Mouse (Mus musculus) heart, embryonic 14.5 days (tissue): ENCODE results near the gene Ampd2. TPM values are rescaled to one million over a fixed set of nuclear protein-coding genes. Genes with fewer than 3 reads are reported as not detected.

Source experiments
- ATAC-seq: fragments of 200-750 bp; cut with Nextera tagmentation; 2 replicates; pipeline ENCODE4 v1.8.0; 2017; ENCODE audit warnings: low read depth, moderate TSS enrichment; ENCODE audit not compliant: insufficient number of reproducible peaks, insufficient read depth, low FRiP score
- H3K27ac ChIP-seq, 2 experiments: fragments of 200-500 bp in 1 of 2; fragments of 300-500 bp in 1 of 2; sonication (generic) in 1 of 2; replicated peaks in 1 of 2; 2 replicates each; pipeline ENCODE4 v1.5.1; 2012 to 2014; ENCODE audit warnings: low read depth in 2 of 2, low read length in 2 of 2, control low read depth in 1 of 2, mild to moderate bottlenecking in 1 of 2, mixed read lengths in 1 of 2; ENCODE audit not compliant: control insufficient read depth in 1 of 2, insufficient read depth in 1 of 2
- H3K27me3 ChIP-seq: fragments of 300-500 bp; sonication (generic); 2 replicates; pipeline ENCODE4 v1.6.1; 2014; ENCODE audit warnings: mild to moderate bottlenecking, low read length, control low read depth; ENCODE audit not compliant: control insufficient read depth, insufficient read depth
- H3K36me3 ChIP-seq: fragments of 300-500 bp; sonication (generic); 2 replicates; pipeline ENCODE4 v1.6.1; 2014; ENCODE audit warnings: mild to moderate bottlenecking, control low read depth, low read length, mixed read lengths; ENCODE audit not compliant: control insufficient read depth, insufficient read depth
- H3K4me1 ChIP-seq, 2 experiments: fragments of 200-500 bp in 1 of 2; fragments of 300-500 bp in 1 of 2; sonication (generic) in 1 of 2; 2 replicates each; pipeline ENCODE4 v1.6.1; 2012 to 2014; ENCODE audit warnings: low read length in 2 of 2, control low read depth in 1 of 2, mixed read lengths in 1 of 2; ENCODE audit not compliant: control insufficient read depth in 2 of 2, insufficient read depth in 2 of 2
- H3K4me2 ChIP-seq: fragments of 300-500 bp; sonication (generic); 2 replicates; pipeline ENCODE4 v1.6.1; 2014; ENCODE audit warnings: mild to moderate bottlenecking, low read length
- H3K4me3 ChIP-seq, 2 experiments: fragments of 200-500 bp in 1 of 2; fragments of 300-500 bp in 1 of 2; sonication (generic) in 1 of 2; 2 replicates each; pipeline ENCODE4 v1.5.1; 2012 to 2014; ENCODE audit warnings: low read length in 2 of 2, mild to moderate bottlenecking in 2 of 2, control low read depth in 1 of 2, low read depth in 1 of 2, moderate library complexity in 1 of 2; ENCODE audit not compliant: control insufficient read depth in 1 of 2, insufficient read depth in 1 of 2
- H3K9ac ChIP-seq: fragments of 300-500 bp; sonication (generic); 2 replicates; pipeline ENCODE4 v1.6.1; 2014; ENCODE audit warnings: mild to moderate bottlenecking, low read length
- H3K9me3 ChIP-seq: fragments of 300-500 bp; sonication (generic); 2 replicates; pipeline ENCODE4 v1.6.1; 2016; ENCODE audit warnings: low read length, control low read depth; ENCODE audit not compliant: control insufficient read depth
- WGBS: fragments of 180-500 bp; shearing (Covaris S2); extraction: QIAGEN DNeasy Blood & Tissue Kit; methylation state at CpG from one replicate; pipeline ENCODE4 v1.1.7; 2014; 5-methylcytosine and 5-hydroxymethylcytosine counted together
- polyA plus RNA-seq: library from polyadenylated mRNA; unstranded; fragments of >200 nt; fragmentation: Nextera tagmentation; extraction: Ambion mirVana; gene quantifications from 2 replicates; pipeline ENCODE4 v1.2.1, GENCODE M21; 2014

Ampd2 gene
- polyA plus RNA-seq, 1 experiment from 2014 or later, result 20.3 TPM

DNA sequence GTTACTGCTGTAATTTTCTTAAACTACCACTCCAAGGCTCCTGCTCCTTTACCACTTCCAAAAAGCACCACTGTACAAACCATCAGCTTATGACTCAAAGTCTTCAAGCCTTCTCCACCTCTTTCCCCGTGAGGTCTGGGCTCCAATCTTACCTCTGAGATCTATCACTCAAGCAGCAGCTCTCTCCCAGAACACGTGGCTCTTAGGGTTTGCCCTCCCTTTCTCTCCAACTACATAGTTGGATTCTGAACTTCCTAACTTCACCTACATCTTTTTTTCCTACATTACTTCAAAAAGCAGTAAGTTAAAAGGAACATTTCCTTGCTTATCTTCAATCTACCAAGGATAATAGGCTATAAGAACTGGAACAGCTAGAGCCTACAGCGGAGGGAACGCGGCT, 42.1 kb upstream of the Ampd2 start:
- H3K4me2 ChIP-seq, result no peak overlapping the region
- ATAC-seq, result no peak
- H3K4me3 ChIP-seq, result no peak overlapping the region
- H3K27ac ChIP-seq, result no peak overlapping the region
- 75% methylated on average over 5 of the region's 5 CpGs for WGBS
- H3K27me3 ChIP-seq, result no peaks in the 10 kb centered on the region
- H3K36me3 ChIP-seq, result peaks cover 6% of the 10 kb centered on the region
- no peaks in the 10 kb centered on the region for H3K9me3 ChIP-seq
- H3K9ac ChIP-seq, result no peak overlapping the region
- peaks cover 14 to 42% of the 10 kb centered on the region in 2 experiments for H3K4me1 ChIP-seq

- Histone ChIP-seq H3K9ac (no peak overlapping the region), H3K4me1 (peaks cover 7 to 26% of the 10 kb centered on the region in 2 experiments)
- 87% methylated on average over 3 of the region's 3 CpGs for WGBS
Measured at GRCm38 (mm10) chr3:108126327-108126726, 39.9 kb upstream of the Ampd2 start.

DNA sequence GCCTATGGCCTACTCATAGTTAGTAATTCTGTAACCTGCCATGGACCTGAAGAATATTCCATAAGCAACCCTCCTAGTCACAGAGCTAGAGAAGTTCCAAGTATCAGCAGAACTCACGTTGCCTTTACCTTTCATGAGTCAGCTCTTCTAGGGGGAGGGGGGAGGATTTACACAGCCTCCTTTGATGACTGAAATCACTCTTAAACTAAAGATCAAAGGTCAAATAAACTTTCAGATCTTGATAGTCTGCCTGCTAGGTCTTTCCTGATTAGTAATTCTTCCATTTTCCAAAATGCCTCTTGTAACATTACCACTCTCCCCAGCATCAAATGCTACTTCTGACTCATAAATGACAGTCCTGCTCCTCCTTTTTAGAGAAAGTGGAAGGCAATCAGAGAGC, 37.7 kb upstream of the Ampd2 start:
- 56% methylated on average over 1 of the region's 1 CpGs for WGBS
- H3K4me3 ChIP-seq, result no peak overlapping the region
- H3K36me3 ChIP-seq, result peaks cover 33% of the 10 kb centered on the region
- H3K9ac ChIP-seq, result no peak overlapping the region
- H3K27me3 ChIP-seq, result no peaks in the 10 kb centered on the region
- H3K4me2 ChIP-seq, result no peak overlapping the region
- no peak for ATAC-seq
- H3K9me3 ChIP-seq, result no peaks in the 10 kb centered on the region
- H3K4me1 ChIP-seq, result peaks cover 2 to 6% of the 10 kb centered on the region in 2 experiments; a peak in 3 of 4 replicates
- H3K27ac ChIP-seq, result no peak overlapping the region

More at GRCm38 (mm10) chr3:108126327-108126726, 39.9 kb upstream of the Ampd2 start:
- no peak for ATAC-seq
- H3K9me3 ChIP-seq, result no peaks in the 10 kb centered on the region
- no peak overlapping the region for H3K4me2 ChIP-seq
- no peaks in the 10 kb centered on the region for H3K27me3 ChIP-seq
- H3K36me3 ChIP-seq, result peaks cover 25% of the 10 kb centered on the region
- H3K4me3 ChIP-seq, result no peak overlapping the region
- no peak overlapping the region for H3K27ac ChIP-seq

DNA sequence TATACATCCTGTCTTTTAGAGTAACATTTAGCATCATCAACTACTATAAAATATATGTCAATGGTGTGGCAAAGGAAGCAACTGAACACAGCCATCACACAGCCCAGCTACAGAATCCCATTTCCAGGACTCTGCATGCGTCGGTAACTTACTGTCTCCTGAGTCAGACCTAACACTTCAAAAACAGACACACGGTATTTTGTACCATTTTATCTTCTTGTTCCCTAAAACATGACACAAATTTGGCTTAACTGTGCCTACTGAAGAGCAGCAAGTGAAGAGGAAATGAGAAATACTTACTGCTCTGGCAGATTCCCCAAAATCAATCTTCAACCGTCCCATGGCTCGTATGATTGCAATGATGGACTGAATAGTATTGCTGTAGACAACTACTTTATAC, 36.8 kb upstream of the Ampd2 start:
- H3K27me3 ChIP-seq, result no peaks in the 10 kb centered on the region
- H3K4me2 ChIP-seq, result no peak overlapping the region
- no peak for ATAC-seq
- H3K4me1 ChIP-seq, result no peaks in the 10 kb centered on the region
- no peak overlapping the region for H3K27ac ChIP-seq
- WGBS, result 87% methylated on average over 5 of the region's 5 CpGs
- no peak overlapping the region for H3K4me3 ChIP-seq
- H3K9me3 ChIP-seq, result no peaks in the 10 kb centered on the region
- no peak overlapping the region for H3K9ac ChIP-seq
- peaks cover 41% of the 10 kb centered on the region for H3K36me3 ChIP-seq

GRCm38 (mm10) chr3:108121101-108121500, 34.6 kb upstream of the Ampd2 start:
- Histone ChIP-seq H3K4me2 (no peak overlapping the region), H3K4me1 (no peaks in the 10 kb centered on the region), H3K36me3 (peaks cover 60% of the 10 kb centered on the region), H3K9me3 (no peaks in the 10 kb centered on the region), H3K27me3 (no peaks in the 10 kb centered on the region), H3K9ac (no peak overlapping the region), H3K4me3 (no peak overlapping the region), H3K27ac (no peak overlapping the region)
- WGBS, result 73% methylated on average over 3 of the region's 3 CpGs
- ATAC-seq, result no peak

- no peak for ATAC-seq
- no peak overlapping the region for H3K9ac ChIP-seq
- no peaks in the 10 kb centered on the region for H3K4me1 ChIP-seq
- H3K9me3 ChIP-seq, result no peaks in the 10 kb centered on the region
- H3K36me3 ChIP-seq, result peaks cover 75% of the 10 kb centered on the region
- H3K27me3 ChIP-seq, result no peaks in the 10 kb centered on the region
- no peak overlapping the region for H3K4me3 ChIP-seq
- H3K4me2 ChIP-seq, result no peak overlapping the region
- H3K27ac ChIP-seq, result no peak overlapping the region
- 90% methylated on average over 6 of the region's 6 CpGs for WGBS
Measured at GRCm38 (mm10) chr3:108117465-108117864, 31.0 kb upstream of the Ampd2 start.

DNA sequence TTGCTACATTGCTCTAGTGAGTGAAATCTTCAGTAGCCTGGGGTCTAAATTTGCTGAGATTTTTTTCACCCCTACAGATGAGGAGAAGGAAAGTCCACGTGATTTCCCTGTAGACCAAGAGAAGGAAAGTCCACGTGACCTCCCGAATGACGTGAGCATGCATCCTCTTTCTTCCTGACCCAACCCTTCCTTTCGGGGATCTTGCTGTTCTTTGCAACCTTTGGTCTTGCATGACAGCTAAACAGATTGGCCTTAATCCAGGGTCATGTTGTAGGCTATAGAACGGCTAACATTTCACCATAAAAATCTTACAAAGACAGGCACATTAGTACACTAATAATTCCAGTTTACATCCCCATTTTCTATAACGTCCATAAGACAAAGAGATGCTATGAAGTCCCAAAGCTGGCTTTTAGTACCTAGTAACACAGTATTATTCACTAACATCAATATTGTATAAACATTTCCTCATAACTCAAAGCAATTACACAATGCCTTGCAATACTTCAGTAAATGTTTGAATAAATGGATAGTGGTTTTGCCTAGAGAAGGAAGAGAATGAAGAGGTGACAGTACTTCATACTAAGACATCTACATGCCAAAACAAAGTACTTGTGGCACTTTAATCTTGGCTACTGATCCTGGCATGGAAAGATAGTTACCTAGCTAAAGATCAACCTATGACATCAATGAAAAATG, 27.3 kb upstream of the Ampd2 start:
- H3K4me2 ChIP-seq, result no peak overlapping the region
- WGBS, result 87% methylated on average over 7 of the region's 7 CpGs
- peaks cover 87% of the 10 kb centered on the region for H3K36me3 ChIP-seq
- no peaks in the 10 kb centered on the region for H3K4me1 ChIP-seq
- no peaks in the 10 kb centered on the region for H3K27me3 ChIP-seq
- ATAC-seq, result no peak
- no peak overlapping the region for H3K27ac ChIP-seq
- H3K9ac ChIP-seq, result no peak overlapping the region
- no peaks in the 10 kb centered on the region for H3K9me3 ChIP-seq
- H3K4me3 ChIP-seq, result no peak overlapping the region

DNA sequence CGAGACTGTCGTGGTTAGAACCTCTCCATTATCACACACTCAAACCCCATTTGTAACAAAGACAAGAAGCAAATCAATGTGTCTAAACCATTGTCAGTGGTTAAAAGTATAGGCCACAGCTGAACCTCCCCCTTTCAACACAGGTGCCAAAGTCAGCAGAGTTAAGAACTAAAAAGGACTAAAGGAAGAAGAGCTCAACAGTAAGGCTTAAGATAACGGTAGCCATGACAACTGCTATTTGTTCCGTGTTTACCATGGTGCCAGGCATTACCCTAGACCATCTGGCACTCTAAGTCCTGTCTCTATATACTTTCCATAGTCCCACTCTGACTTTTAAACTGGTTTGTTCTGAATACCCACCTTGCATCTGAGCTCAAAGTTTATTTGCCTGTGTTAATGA, 26.2 kb upstream of the Ampd2 start:
- H3K36me3 ChIP-seq, result peaks cover 89% of the 10 kb centered on the region
- no peak overlapping the region for H3K4me2 ChIP-seq
- ATAC-seq, result no peak
- no peaks in the 10 kb centered on the region for H3K27me3 ChIP-seq
- H3K27ac ChIP-seq, result no peak overlapping the region
- no peaks in the 10 kb centered on the region for H3K9me3 ChIP-seq
- no peak overlapping the region for H3K9ac ChIP-seq
- WGBS, result 66% methylated on average over 4 of the region's 4 CpGs
- H3K4me1 ChIP-seq, result no peaks in the 10 kb centered on the region
- no peak overlapping the region for H3K4me3 ChIP-seq
